Mouse (Mus musculus): ENCODE data around the gene Kcnk18. TPM values are rescaled to one million over a fixed set of nuclear protein-coding genes. Genes with fewer than 3 reads are reported as not detected.

Gene Kcnk18
- polyA plus RNA-seq, 1 experiment from 2014 or later, result not detected

DNA sequence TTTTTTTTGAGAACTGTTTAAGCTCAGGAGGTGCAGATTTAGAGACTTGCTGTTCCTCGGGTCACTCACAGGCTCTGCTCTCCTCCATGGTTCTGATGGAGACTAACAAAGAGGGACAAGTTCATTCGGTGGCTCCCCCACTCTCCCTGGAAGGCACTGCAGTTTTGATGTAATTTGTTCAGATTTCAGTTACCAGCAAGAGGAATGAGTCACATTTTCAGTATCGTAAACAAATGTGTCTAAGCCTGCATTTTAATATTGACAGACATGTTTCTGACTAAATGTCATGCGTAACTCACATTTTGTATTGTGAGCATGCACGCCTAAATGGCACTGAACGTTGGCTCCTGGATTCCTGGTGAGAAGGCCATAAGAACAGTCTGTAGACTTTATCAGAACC is 46.9 kb downstream of the Kcnk18 start:
- H3K36me3 ChIP-seq (ENCODE audit: control insufficient read depth, insufficient read depth), result no peaks in the 10 kb centered on the region
- H3K27ac ChIP-seq (ENCODE audit: low read length), result peak overlapping the region; percentile 70
- no peaks in the 10 kb centered on the region for H3K9me3 ChIP-seq (ENCODE audit: control insufficient read depth, low read length)
- H3K27me3 ChIP-seq (replicated peaks; ENCODE audit: control insufficient read depth, insufficient read depth, low read length), result no peaks in the 10 kb centered on the region
- H3K4me1 ChIP-seq (replicated peaks; ENCODE audit: control insufficient read depth, insufficient read depth, low read length), result peaks cover 31% of the 10 kb centered on the region
- ATAC-seq, result 0 out of 2 replicates have a peak, but pooled peaks have one; percentile 5
- WGBS, result 23% methylated on average over 6 of the region's 6 CpGs
- 0 out of 2 replicates have a peak overlapping the region, but pooled peaks have one; percentile 2 for H3K4me2 ChIP-seq (ENCODE audit: low read length)
- no peak overlapping the region for H3K4me3 ChIP-seq (replicated peaks; ENCODE audit: low read length)
- no peak overlapping the region for H3K9ac ChIP-seq (replicated peaks; ENCODE audit: low read depth, low read length)

DNA sequence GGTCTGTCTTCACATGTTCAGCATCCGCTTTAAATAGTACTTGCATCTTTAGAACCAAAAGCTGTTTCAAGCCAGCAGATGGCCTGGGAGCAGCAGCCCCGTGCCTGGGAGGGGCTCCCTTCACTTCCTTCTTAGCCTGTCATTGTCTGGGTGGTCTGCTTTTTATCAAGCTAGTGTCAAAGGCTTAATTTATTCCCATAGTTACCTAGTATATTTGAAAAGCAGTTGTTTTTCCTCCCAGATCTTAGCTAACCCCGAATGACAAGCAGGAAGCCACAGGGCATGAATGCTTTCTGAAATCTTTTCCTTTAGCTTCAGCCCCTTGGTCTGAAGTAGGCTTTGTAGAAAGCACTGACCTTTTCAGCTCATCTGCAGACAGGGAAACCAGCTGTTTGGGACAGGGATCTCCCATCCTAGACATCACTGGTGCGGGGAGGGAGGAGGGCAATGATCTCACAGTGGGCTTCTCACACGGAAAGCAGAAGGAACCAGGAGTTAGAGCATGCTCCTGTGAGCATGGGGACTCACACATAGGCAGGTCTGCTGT is 48.5 kb downstream of the Kcnk18 start:
- H3K27ac ChIP-seq (ENCODE audit: low read length), result peak overlapping the region; percentile 9
- no peak overlapping the region for H3K9ac ChIP-seq (replicated peaks; ENCODE audit: low read depth, low read length)
- peaks cover 27% of the 10 kb centered on the region for H3K4me1 ChIP-seq (replicated peaks; ENCODE audit: control insufficient read depth, insufficient read depth, low read length)
- H3K9me3 ChIP-seq (ENCODE audit: control insufficient read depth, low read length), result no peaks in the 10 kb centered on the region
- H3K27me3 ChIP-seq (replicated peaks; ENCODE audit: control insufficient read depth, insufficient read depth, low read length), result no peaks in the 10 kb centered on the region
- no peak overlapping the region for H3K4me3 ChIP-seq (replicated peaks; ENCODE audit: low read length)
- 9% methylated on average over 5 of the region's 5 CpGs for WGBS
- H3K36me3 ChIP-seq (ENCODE audit: control insufficient read depth, insufficient read depth), result no peaks in the 10 kb centered on the region
- no peak overlapping the region for H3K4me2 ChIP-seq (ENCODE audit: low read length)
- ATAC-seq, result peak; percentile 17; the same call in 1 of the 2 replicates

DNA sequence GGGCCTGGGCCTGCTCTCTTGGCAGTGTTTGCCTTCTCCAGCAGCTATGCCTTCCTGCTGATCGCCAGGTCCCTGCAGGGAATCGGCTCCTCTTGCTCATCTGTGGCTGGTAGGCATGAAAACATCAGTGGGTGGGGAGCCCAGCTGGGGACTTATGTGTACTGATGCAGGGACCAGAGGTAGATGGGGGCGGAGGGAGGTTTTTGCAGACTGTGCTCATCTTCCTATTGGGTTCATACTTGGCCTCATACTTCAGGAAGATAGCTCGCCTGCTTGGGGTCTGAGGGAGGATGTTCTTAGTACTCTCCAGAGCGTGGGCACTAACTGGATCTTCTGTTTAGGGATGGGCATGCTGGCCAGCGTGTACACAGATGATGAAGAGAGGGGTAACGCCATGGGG is 54.2 kb downstream of the Kcnk18 start:
- Histone ChIP-seq H3K4me1 (replicated peaks; ENCODE audit: control insufficient read depth, insufficient read depth, low read length) (no peaks in the 10 kb centered on the region), H3K36me3 (ENCODE audit: control insufficient read depth, insufficient read depth) (no peaks in the 10 kb centered on the region), H3K9me3 (ENCODE audit: control insufficient read depth, low read length) (no peaks in the 10 kb centered on the region), H3K27ac (ENCODE audit: low read length) (no peak overlapping the region), H3K9ac (replicated peaks; ENCODE audit: low read depth, low read length) (no peak overlapping the region), H3K4me2 (ENCODE audit: low read length) (no peak overlapping the region), H3K4me3 (replicated peaks; ENCODE audit: low read length) (no peak overlapping the region), H3K27me3 (replicated peaks; ENCODE audit: control insufficient read depth, insufficient read depth, low read length) (no peaks in the 10 kb centered on the region)
- 89% methylated on average over 7 of the region's 7 CpGs for WGBS
- ATAC-seq, result no peak

DNA sequence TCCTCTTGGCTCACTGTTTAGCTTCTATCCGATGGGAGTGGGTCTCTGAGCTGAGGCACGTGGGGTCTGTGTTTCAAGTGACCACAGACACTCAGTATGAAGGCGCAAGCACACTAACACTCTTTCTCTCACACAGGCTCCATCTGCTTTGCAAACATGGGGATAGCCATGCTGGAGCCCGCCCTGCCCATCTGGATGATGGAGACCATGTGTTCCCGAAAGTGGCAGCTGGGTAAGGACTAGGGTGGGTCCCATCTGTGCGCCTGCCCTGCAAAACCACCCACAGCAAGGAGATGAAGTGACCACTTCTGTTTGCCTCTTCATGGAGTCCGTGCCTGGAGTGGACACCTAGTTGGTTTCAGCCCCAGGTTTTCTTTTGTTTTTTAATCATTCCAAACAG is 57.3 kb downstream of the Kcnk18 start:
- Histone ChIP-seq H3K4me1 (replicated peaks; ENCODE audit: control insufficient read depth, insufficient read depth, low read length) (no peaks in the 10 kb centered on the region), H3K4me2 (ENCODE audit: low read length) (no peak overlapping the region), H3K9me3 (ENCODE audit: control insufficient read depth, low read length) (no peaks in the 10 kb centered on the region), H3K27me3 (replicated peaks; ENCODE audit: control insufficient read depth, insufficient read depth, low read length) (no peaks in the 10 kb centered on the region), H3K27ac (ENCODE audit: low read length) (no peak overlapping the region), H3K36me3 (ENCODE audit: control insufficient read depth, insufficient read depth) (no peaks in the 10 kb centered on the region), H3K9ac (replicated peaks; ENCODE audit: low read depth, low read length) (no peak overlapping the region), H3K4me3 (replicated peaks; ENCODE audit: low read length) (no peak overlapping the region)
- 87% methylated on average over 7 of the region's 7 CpGs for WGBS
- no peak for ATAC-seq

DNA sequence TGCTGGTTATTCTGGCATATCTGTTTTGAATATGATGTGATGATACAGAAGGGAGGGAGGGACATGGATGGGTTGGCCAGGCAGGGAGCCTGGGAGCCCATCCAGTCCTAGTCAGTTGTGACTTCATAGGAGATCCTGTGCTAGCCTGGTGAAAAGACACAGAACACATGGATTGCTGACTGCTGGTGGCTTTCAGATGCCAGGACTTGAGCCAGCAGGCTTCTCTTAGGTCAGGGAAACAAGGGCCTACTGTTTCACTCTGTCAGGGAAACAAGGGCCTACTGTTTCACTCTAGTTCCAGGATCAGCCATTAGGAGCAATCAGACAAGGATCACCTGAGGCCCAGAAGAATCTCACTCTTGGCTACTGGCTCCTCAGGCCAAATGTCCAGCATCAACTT is 61.8 kb downstream of the Kcnk18 start:
- no peak for ATAC-seq
- Histone ChIP-seq H3K27ac (ENCODE audit: low read length) (no peak overlapping the region), H3K36me3 (ENCODE audit: control insufficient read depth, insufficient read depth) (no peaks in the 10 kb centered on the region), H3K4me3 (replicated peaks; ENCODE audit: low read length) (no peak overlapping the region), H3K9me3 (ENCODE audit: control insufficient read depth, low read length) (no peaks in the 10 kb centered on the region), H3K4me1 (replicated peaks; ENCODE audit: control insufficient read depth, insufficient read depth, low read length) (no peaks in the 10 kb centered on the region), H3K27me3 (replicated peaks; ENCODE audit: control insufficient read depth, insufficient read depth, low read length) (no peaks in the 10 kb centered on the region), H3K4me2 (ENCODE audit: low read length) (no peak overlapping the region), H3K9ac (replicated peaks; ENCODE audit: low read depth, low read length) (no peak overlapping the region)

DNA sequence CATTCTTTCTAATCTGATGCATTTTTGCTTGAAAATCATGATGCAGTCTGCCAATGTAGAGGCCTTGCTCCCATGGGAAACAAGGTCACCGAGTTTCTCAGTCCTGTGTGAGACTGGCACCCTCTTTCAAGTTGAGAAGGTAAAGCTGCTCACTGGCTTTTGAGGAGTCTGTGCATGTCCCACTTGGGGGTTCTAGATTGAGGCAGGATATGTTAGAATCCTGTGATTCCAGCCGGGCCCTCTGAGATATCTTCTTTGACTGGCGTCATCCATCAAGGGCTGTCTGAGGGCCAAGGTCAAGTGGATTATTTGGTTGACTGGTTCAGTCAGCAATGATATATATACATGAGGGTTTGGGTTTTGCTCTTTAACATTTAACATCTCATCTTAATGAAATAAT is 63.0 kb downstream of the Kcnk18 start:
- no peaks in the 10 kb centered on the region for H3K27me3 ChIP-seq (replicated peaks; ENCODE audit: control insufficient read depth, insufficient read depth, low read length)
- no peaks in the 10 kb centered on the region for H3K36me3 ChIP-seq (ENCODE audit: control insufficient read depth, insufficient read depth)
- ATAC-seq, result no peak

More for the DNA sequence above, 63.0 kb downstream of the Kcnk18 start:
- H3K9ac ChIP-seq (replicated peaks; ENCODE audit: low read depth, low read length), result no peak overlapping the region
- H3K4me1 ChIP-seq (replicated peaks; ENCODE audit: control insufficient read depth, insufficient read depth, low read length), result no peaks in the 10 kb centered on the region
- H3K4me2 ChIP-seq (ENCODE audit: low read length), result no peak overlapping the region
- no peak overlapping the region for H3K27ac ChIP-seq (ENCODE audit: low read length)
- no peaks in the 10 kb centered on the region for H3K9me3 ChIP-seq (ENCODE audit: control insufficient read depth, low read length)
- 91% methylated on average over 3 of the region's 3 CpGs for WGBS
- no peak overlapping the region for H3K4me3 ChIP-seq (replicated peaks; ENCODE audit: low read length)

Other genes with a start within 250 kb of the Kcnk18 start
- 78.5 and 86.5 TPM in 2 replicates for gene Shtn1, start 143.1 kb upstream of the Kcnk18 start, polyA plus RNA-seq (2015; fragmentation: Nextera tagmentation; extraction: Ambion mirVana)
- gene Vax1, start 49.2 kb upstream of the Kcnk18 start, polyA plus RNA-seq (2015; fragmentation: Nextera tagmentation; extraction: Ambion mirVana), result 0.89 and 1.0 TPM in 2 replicates
- gene Slc18a2, start 41.7 kb downstream of the Kcnk18 start, polyA plus RNA-seq (2015; fragmentation: Nextera tagmentation; extraction: Ambion mirVana), result 19.8 and 21.0 TPM in 2 replicates
- gene Rps12-ps3, start 103.1 kb downstream of the Kcnk18 start, polyA plus RNA-seq (2015; fragmentation: Nextera tagmentation; extraction: Ambion mirVana), result 4.7 and 5.1 TPM in 2 replicates
- 8.0 and 8.4 TPM in 2 replicates for gene Pdzd8, start 126.6 kb downstream of the Kcnk18 start, polyA plus RNA-seq (2015; fragmentation: Nextera tagmentation; extraction: Ambion mirVana)
- gene Emx2, start 239.2 kb downstream of the Kcnk18 start, polyA plus RNA-seq (2015; fragmentation: Nextera tagmentation; extraction: Ambion mirVana), result 13.1 and 13.8 TPM in 2 replicates

Data from forebrain, embryonic 16.5 days (tissue).